Mouse (Mus musculus): ENCODE results near the gene Creb5. TPM values are rescaled to one million over a fixed set of nuclear protein-coding genes. Genes with fewer than 3 reads are reported as not detected.

Gene Creb5
- total RNA-seq, 2 experiments from 2014 or later: 0.30 TPM; not detected in 1

- ATAC-seq (replicated peaks; ENCODE audit: poor library complexity): no peak
Observed at GRCm38 (mm10) chr6:53684416-53684815, 397.3 kb downstream of the Creb5 start.

GRCm38 (mm10) chr6:53685323-53685722 is 398.3 kb downstream of the Creb5 start:
- ATAC-seq (replicated peaks; ENCODE audit: poor library complexity): no peak

- no peak for ATAC-seq (replicated peaks; ENCODE audit: poor library complexity)
Observed at GRCm38 (mm10) chr6:53688762-53689477, 401.9 kb downstream of the Creb5 start.

- no peak for ATAC-seq (replicated peaks; ENCODE audit: poor library complexity)
Observed at GRCm38 (mm10) chr6:53691006-53691405, 403.9 kb downstream of the Creb5 start.

GRCm38 (mm10) chr6:53695216-53695615 is 408.1 kb downstream of the Creb5 start:
- no peak for ATAC-seq (replicated peaks; ENCODE audit: poor library complexity)

- ATAC-seq (replicated peaks; ENCODE audit: poor library complexity): no peak
Observed at GRCm38 (mm10) chr6:53696471-53696870, 409.4 kb downstream of the Creb5 start.

- no peak for ATAC-seq (replicated peaks; ENCODE audit: poor library complexity)
Observed at GRCm38 (mm10) chr6:53696921-53697320, 409.9 kb downstream of the Creb5 start.

- ATAC-seq (replicated peaks; ENCODE audit: poor library complexity): no peak
Observed at GRCm38 (mm10) chr6:53698128-53698749, 411.2 kb downstream of the Creb5 start.

- ATAC-seq (replicated peaks; ENCODE audit: poor library complexity): no peak
Observed at GRCm38 (mm10) chr6:53704440-53704839, 417.4 kb downstream of the Creb5 start.

- ATAC-seq (replicated peaks; ENCODE audit: poor library complexity): no peak
Observed at GRCm38 (mm10) chr6:53706604-53707330, 419.7 kb downstream of the Creb5 start.

GRCm38 (mm10) chr6:53707795-53708194 is 420.7 kb downstream of the Creb5 start:
- peak; percentile 63 for ATAC-seq (replicated peaks; ENCODE audit: poor library complexity)

- ATAC-seq (replicated peaks; ENCODE audit: poor library complexity): no peak
Observed at GRCm38 (mm10) chr6:53709694-53710442, 422.8 kb downstream of the Creb5 start.

- peak; percentile 21; the same call in 1 of the 2 replicates for ATAC-seq (replicated peaks; ENCODE audit: poor library complexity)
Observed at GRCm38 (mm10) chr6:53710560-53710959, 423.5 kb downstream of the Creb5 start.

- peak; percentile 86 for ATAC-seq (replicated peaks; ENCODE audit: poor library complexity)
Observed at GRCm38 (mm10) chr6:53713152-53713551, 426.1 kb downstream of the Creb5 start.

- ATAC-seq (replicated peaks; ENCODE audit: poor library complexity): no peak
Observed at GRCm38 (mm10) chr6:53714908-53715321, 427.8 kb downstream of the Creb5 start.

- no peak for ATAC-seq (replicated peaks; ENCODE audit: poor library complexity)
Observed at GRCm38 (mm10) chr6:53716013-53716412, 428.9 kb downstream of the Creb5 start.

GRCm38 (mm10) chr6:53720009-53720408 is 432.9 kb downstream of the Creb5 start:
- ATAC-seq (replicated peaks; ENCODE audit: poor library complexity): no peak

- peak; percentile 57 for ATAC-seq (replicated peaks; ENCODE audit: poor library complexity)
Observed at GRCm38 (mm10) chr6:53721595-53721994, 434.5 kb downstream of the Creb5 start.

- ATAC-seq (replicated peaks; ENCODE audit: poor library complexity): no peak
Observed at GRCm38 (mm10) chr6:53722694-53723093, 435.6 kb downstream of the Creb5 start.

- ATAC-seq (replicated peaks; ENCODE audit: poor library complexity): no peak
Observed at GRCm38 (mm10) chr6:53730487-53730886, 443.4 kb downstream of the Creb5 start.

GRCm38 (mm10) chr6:53730996-53731485 is 444.0 kb downstream of the Creb5 start:
- ATAC-seq (replicated peaks; ENCODE audit: poor library complexity): no peak
